Mouse (Mus musculus) erythroid progenitor cell, adult 5-6 weeks (primary cell): ENCODE results near the gene Rasa3. TPM values are rescaled to one million over a fixed set of nuclear protein-coding genes. Genes with fewer than 3 reads are reported as not detected.

Experiments used
- ATAC-seq: replicated peaks from 2 replicates; pipeline ENCODE4 v1.8.0; 2016; ENCODE audit warnings: moderate number of reproducible peaks, mild to moderate bottlenecking, moderate TSS enrichment, inconsistent platforms; ENCODE audit not compliant: poor library complexity, low FRiP score, severe bottlenecking
- total RNA-seq, 2 experiments: library from RNA; stranded (forward) in 1 of 2; stranded (reverse) in 1 of 2; fragments of 150-400 nt in 1 of 2; fragments of 186-747, 209-891 nt in 1 of 2; gene quantifications; 2 replicates each; pipeline versions ENCODE4 v1.2.3 to v1.2.4; 2015 to 2017; ENCODE audit warnings: low replicate concordance in 2 of 2

Gene Rasa3
- 6.5 and 9.6 TPM in 2 replicates for total RNA-seq (2015; ENCODE audit: low replicate concordance)
- total RNA-seq (2017; ENCODE audit: low replicate concordance), result 12.2 and 13.4 TPM in 2 replicates

- ATAC-seq, result peak; percentile 95
These were observed at the start of gene Rasa3 for GRCm38 (mm10) chr8:13677413-13677883. Gene Rasa3, minus strand, starts transcription at chr8:13677603.

- ATAC-seq, result 0 out of 2 replicates have a peak, but pooled peaks have one; percentile 59
These were observed 48.3 kb upstream of the Rasa3 start for GRCm38 (mm10) chr8:13725722-13726121.

- ATAC-seq, result no peak
These were observed 41.6 kb upstream of the Rasa3 start for GRCm38 (mm10) chr8:13718980-13719379.

GRCm38 (mm10) chr8:13708514-13708913 lies 31.1 kb upstream of the Rasa3 start:
- no peak for ATAC-seq

GRCm38 (mm10) chr8:13706918-13707317 lies 29.5 kb upstream of the Rasa3 start:
- ATAC-seq, result no peak

- ATAC-seq, result no peak
These were observed 28.3 kb upstream of the Rasa3 start, which contains the start of gene Cfap97d2 for GRCm38 (mm10) chr8:13705668-13706067. Gene Cfap97d2, plus strand, starts transcription at chr8:13705889.

GRCm38 (mm10) chr8:13704301-13704700 lies 26.9 kb upstream of the Rasa3 start:
- ATAC-seq, result no peak

- no peak for ATAC-seq
These were observed 26.4 kb upstream of the Rasa3 start for GRCm38 (mm10) chr8:13703756-13704155.

- no peak for ATAC-seq
These were observed 25.4 kb upstream of the Rasa3 start for GRCm38 (mm10) chr8:13702755-13703154.

GRCm38 (mm10) chr8:13699323-13699949 lies 22.0 kb upstream of the Rasa3 start:
- ATAC-seq, result no peak

- ATAC-seq, result no peak
These were observed 20.9 kb upstream of the Rasa3 start for GRCm38 (mm10) chr8:13698281-13698680.

GRCm38 (mm10) chr8:13697681-13698080 lies 20.3 kb upstream of the Rasa3 start:
- ATAC-seq, result no peak

GRCm38 (mm10) chr8:13697196-13697595 lies 19.8 kb upstream of the Rasa3 start:
- ATAC-seq, result no peak

- no peak for ATAC-seq
These were observed 18.8 kb upstream of the Rasa3 start for GRCm38 (mm10) chr8:13696157-13696556.

- ATAC-seq, result no peak
These were observed 17.9 kb upstream of the Rasa3 start for GRCm38 (mm10) chr8:13695203-13695867.

GRCm38 (mm10) chr8:13694735-13695134 lies 17.3 kb upstream of the Rasa3 start:
- no peak for ATAC-seq

GRCm38 (mm10) chr8:13692302-13693066 lies 15.1 kb upstream of the Rasa3 start:
- no peak for ATAC-seq

GRCm38 (mm10) chr8:13689331-13689730 lies 11.9 kb upstream of the Rasa3 start:
- ATAC-seq, result no peak

GRCm38 (mm10) chr8:13688461-13688860 lies 11.1 kb upstream of the Rasa3 start:
- ATAC-seq, result no peak

GRCm38 (mm10) chr8:13687941-13688340 lies 10.5 kb upstream of the Rasa3 start:
- ATAC-seq, result no peak
